Comparison of ENCODE assay signal across 9 mouse cellular contexts in genomic region chr16:8643855-8644254, GRCm38 (mm10). TPM values are rescaled to one million over a fixed set of nuclear protein-coding genes. Genes with fewer than 3 reads are reported as not detected.
A peak's percentile ranks its signal among the peaks of the same experiment; 100 is the strongest.
DNase-seq lines count a peak whose midpoint lies in the region; ATAC-seq lines count a peak whose summit lies in the region.
"Had no signal": no experiment of that assay in that cellular context is flagged by ENCODE, and none has a peak within 500 bp of the region (broad histone marks: within the 10 kb centered on the region; RNA-seq: fewer than 3 reads in every experiment).

No protein-coding gene starts in this region.

- H3K4me1 ChIP-seq in intestine, embryonic 15.5 days (replicated peaks) = 0 out of 2 replicates have a peak, but pooled peaks cover 4% of the 10 kb centered on the region
- peaks cover 8% of the 10 kb centered on the region for H3K4me1 ChIP-seq in liver, embryonic 11.5 days (replicated peaks; ENCODE audit: control insufficient read depth, insufficient read depth, low read length)

- intact Hi-C loops in left cerebral cortex, postnatal 25 days (cut with DNase I) = loop anchor here (2.0 kb wide), 1 partner anchor 31 kb away; no protein-coding TSS in a partner anchor
- intact Hi-C loops in left cerebral cortex, postnatal 4 days (cut with DNase I) = loop anchor here (10.0 kb wide), 1 partner anchor 229 kb away; no protein-coding TSS in a partner anchor

- no peak overlapping the region for H3K9ac ChIP-seq in intestine, embryonic 15.5 days
- H3K9ac ChIP-seq in liver, embryonic 11.5 days (ENCODE audit: low read depth, low read length) = no peak overlapping the region
- H3K9ac ChIP-seq: heart, embryonic 13.5 days had no signal

- peak; percentile 84 for ATAC-seq in intestine, embryonic 15.5 days
- ATAC-seq in liver, embryonic 11.5 days (replicated peaks; ENCODE audit: low FRiP score) = peak; percentile 74

- H3K4me2 ChIP-seq in intestine, embryonic 15.5 days (replicated peaks) = no peak overlapping the region
- no peak overlapping the region for H3K4me2 ChIP-seq in liver, embryonic 11.5 days
- H3K4me2 ChIP-seq: heart, embryonic 13.5 days had no signal

- peaks cover 17% of the 10 kb centered on the region for H3K36me3 ChIP-seq in intestine, embryonic 15.5 days
- peaks cover 33% of the 10 kb centered on the region for H3K36me3 ChIP-seq in liver, embryonic 11.5 days (ENCODE audit: control insufficient read depth, insufficient read depth, low read length)

- no peaks in the 10 kb centered on the region for H3K9me3 ChIP-seq in intestine, embryonic 15.5 days
- no peaks in the 10 kb centered on the region for H3K9me3 ChIP-seq in liver, embryonic 11.5 days (ENCODE audit: control insufficient read depth, low read length)
- H3K9me3 ChIP-seq: heart, embryonic 13.5 days had no signal

- no peaks in the 10 kb centered on the region for H3K27me3 ChIP-seq in intestine, embryonic 15.5 days (replicated peaks)
- no peaks in the 10 kb centered on the region for H3K27me3 ChIP-seq in liver, embryonic 11.5 days (replicated peaks; ENCODE audit: control insufficient read depth, insufficient read depth, low read length)
- H3K27me3 ChIP-seq: heart, embryonic 13.5 days had no signal

- DNase-seq in left cerebral cortex, postnatal 25 days (ENCODE audit: low spot score in 2 of 2) = peak; percentile 50 to 54
- DNase-seq in left cerebral cortex, postnatal 4 days = no peak
- DNase-seq in NIH3T3 (ENCODE audit: low read depth) = peak; percentile 73
- DNase-seq in embryo, embryonic 11 days = peak; percentile 56
- no peak for DNase-seq in liver, embryonic 11.5 days (ENCODE audit: low spot score)
- peak; percentile 51 for DNase-seq in retina, postnatal 1 day
- no peak for DNase-seq in frontal cortex, postnatal 10 days (ENCODE audit: low spot score in 2 of 2)

- H3K4me3 ChIP-seq in intestine, embryonic 15.5 days (replicated peaks) = no peak overlapping the region
- no peak overlapping the region for H3K4me3 ChIP-seq in liver, embryonic 11.5 days (ENCODE audit: low read depth, low read length)
- H3K4me3 ChIP-seq: heart, embryonic 13.5 days had no signal

- 72% methylated on average over 2 of the region's 2 CpGs for WGBS in intestine, embryonic 15.5 days
- 63% methylated on average over 2 of the region's 2 CpGs for WGBS in liver, embryonic 11.5 days

- no peak overlapping the region for H3K27ac ChIP-seq in intestine, embryonic 15.5 days
- no peak overlapping the region for H3K27ac ChIP-seq in liver, embryonic 11.5 days (ENCODE audit: low read depth, low read length)
- H3K27ac ChIP-seq: heart, embryonic 13.5 days had no signal

RNA-seq across cellular contexts. Expression of gene Tmem186, which starts 6.3 kb away (rescaled TPM):
- total RNA-seq in left cerebral cortex, postnatal 25 days (2021) = 10 to 100 TPM; 12.6 to 12.8 TPM
- 10 to 100 TPM; 14.3 TPM for total RNA-seq in left cerebral cortex, postnatal 4 days (2021)
- 22.0 and 22.2 TPM in 2 replicates for polyA plus RNA-seq in intestine, embryonic 15.5 days (2015; fragmentation: Nextera tagmentation; extraction: Ambion mirVana)
- polyA plus RNA-seq in liver, embryonic 11.5 days (2014; fragmentation: Nextera tagmentation; extraction: Ambion mirVana) = 16.4 and 19.4 TPM in 2 replicates

RNA-seq across cellular contexts. Expression of gene Pmm2, which starts 6.4 kb away (rescaled TPM):
- 10 to 100 TPM; 26.8 to 31.0 TPM for total RNA-seq in left cerebral cortex, postnatal 25 days (2021)
- 10 to 100 TPM; 41.4 to 42.9 TPM for total RNA-seq in left cerebral cortex, postnatal 4 days (2021)
- 92.0 and 98.9 TPM in 2 replicates for polyA plus RNA-seq in intestine, embryonic 15.5 days (2015; fragmentation: Nextera tagmentation; extraction: Ambion mirVana)
- polyA plus RNA-seq in liver, embryonic 11.5 days (2014; fragmentation: Nextera tagmentation; extraction: Ambion mirVana) = 52.9 and 55.8 TPM in 2 replicates

RNA-seq across cellular contexts. Expression of gene Carhsp1, which starts 28.1 kb away (rescaled TPM):
- 10 to 100 TPM; 13.2 to 19.4 TPM for total RNA-seq in left cerebral cortex, postnatal 25 days (2021)
- 10 to 100 TPM; 54.3 to 60.3 TPM for total RNA-seq in left cerebral cortex, postnatal 4 days (2021)
- polyA plus RNA-seq in intestine, embryonic 15.5 days (2015; fragmentation: Nextera tagmentation; extraction: Ambion mirVana) = 89.8 and 90.4 TPM in 2 replicates
- polyA plus RNA-seq in liver, embryonic 11.5 days (2014; fragmentation: Nextera tagmentation; extraction: Ambion mirVana) = 24.9 and 25.4 TPM in 2 replicates

RNA-seq across cellular contexts. Expression of gene Gm5767, which starts 36.7 kb away (rescaled TPM):
- not detected for total RNA-seq in left cerebral cortex, postnatal 25 days (2021)
- not detected for total RNA-seq in left cerebral cortex, postnatal 4 days (2021)
- polyA plus RNA-seq in intestine, embryonic 15.5 days (2015; fragmentation: Nextera tagmentation; extraction: Ambion mirVana) = not detected in 2 replicates
- polyA plus RNA-seq in liver, embryonic 11.5 days (2014; fragmentation: Nextera tagmentation; extraction: Ambion mirVana) = not detected in 2 replicates
- polyA plus RNA-seq: heart, embryonic 13.5 days had no signal

Comparison
In these comparisons a context has a peak if more than half of its experiments do, and no peak if none do; other contexts are left out.
1. DNase-seq: peak in left cerebral cortex, postnatal 25 days (2 of 2), NIH3T3 (single experiment), embryo, embryonic 11 days (single experiment) and retina, postnatal 1 day (single experiment); none in left cerebral cortex, postnatal 4 days (single experiment), liver, embryonic 11.5 days (single experiment) and frontal cortex, postnatal 10 days (0 of 2).